Mouse (Mus musculus) testis, adult 2 months (tissue): ENCODE measurements around the gene Fgfr1op2.

Source experiments
- CTCF ChIP-seq: fragments of 200-500 bp; IDR thresholded peaks from 2 replicates; pipeline ENCODE4 v1.5.1; 2012; ENCODE audit warnings: low read depth, mild to moderate bottlenecking, inconsistent platforms, low read length, moderate library complexity; ENCODE audit not compliant: control insufficient read depth, insufficient read depth, insufficient replicate concordance
- POLR2A ChIP-seq: fragments of 200-500 bp; IDR thresholded peaks from 2 replicates; pipeline ENCODE4 v1.6.1; 2012; ENCODE audit warnings: low read depth, mild to moderate bottlenecking, inconsistent platforms, low read length, moderate library complexity; ENCODE audit not compliant: control insufficient read depth

DNA sequence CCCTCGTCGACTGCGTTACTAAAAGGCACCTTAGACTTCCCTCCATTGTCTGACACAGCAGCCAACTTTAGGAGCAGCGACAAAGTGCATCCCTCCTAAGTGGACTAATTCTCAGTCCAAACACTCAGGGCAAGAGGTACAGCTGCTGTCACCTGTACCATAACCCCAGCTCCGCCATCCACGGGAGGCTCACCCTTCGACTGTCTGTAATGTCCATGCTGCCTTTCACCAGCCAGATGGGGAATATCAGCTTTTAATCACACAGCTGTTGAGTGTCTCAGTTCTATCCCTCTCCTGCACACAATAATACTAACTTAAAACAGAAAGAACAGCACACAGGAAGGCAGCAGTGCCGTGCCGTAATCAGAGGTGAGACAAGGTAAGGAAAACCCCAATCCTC is 55.4 kb downstream of the Fgfr1op2 start:
- TF ChIP-seq CTCF (no peak), POLR2A (no peak)
